Comparison of ENCODE assay signal across 15 mouse cellular contexts in the genomic region with DNA sequence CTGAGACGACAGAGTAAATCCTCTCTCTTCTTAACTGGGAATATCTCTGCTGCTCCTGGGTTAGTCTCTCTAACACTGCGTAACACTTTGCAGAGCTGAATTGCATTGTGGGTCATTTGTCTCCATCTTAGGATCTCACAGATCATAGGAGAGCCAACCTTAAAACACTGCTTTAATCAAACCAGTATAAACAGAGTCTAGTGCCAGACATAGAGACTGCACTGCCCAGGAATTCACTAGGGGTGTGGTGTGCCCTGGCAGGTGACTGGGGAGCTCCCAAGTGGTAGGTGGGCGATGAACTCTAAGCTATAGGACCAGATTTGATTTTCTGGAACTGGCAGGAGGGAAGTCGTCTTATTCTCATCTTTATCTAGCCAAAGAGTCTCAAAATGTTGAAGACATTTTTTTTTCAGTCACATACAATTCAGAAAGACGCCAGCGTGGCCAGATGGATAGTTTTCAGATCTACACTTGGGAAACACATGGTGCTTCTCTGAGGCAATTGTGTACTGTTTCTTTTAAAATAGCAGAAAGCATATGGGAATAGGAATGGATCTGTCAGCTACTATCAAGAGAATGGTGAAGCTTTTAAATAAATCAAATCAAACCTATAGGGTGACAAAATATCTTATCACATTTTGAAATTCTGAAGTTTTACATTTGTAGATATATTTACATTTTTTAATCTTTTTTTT.
DNase-seq lines count a peak whose midpoint lies in the region; ATAC-seq and TF ChIP-seq lines count a peak whose summit lies in the region.
"Had no signal": no experiment of that assay in that cellular context is flagged by ENCODE, and none has a peak within 500 bp of the region (broad histone marks: within the 10 kb centered on the region; RNA-seq: fewer than 3 reads in every experiment).

No protein-coding gene starts in this region.

- H3K4me1 ChIP-seq in intestine, postnatal 0 days (replicated peaks; ENCODE audit: control insufficient read depth, insufficient read depth, low read length): no peaks in the 10 kb centered on the region
- no peaks in the 10 kb centered on the region for H3K4me1 ChIP-seq in kidney, adult 2 months (ENCODE audit: control insufficient read depth, insufficient read depth, low read length)

- H3K4me2 ChIP-seq in intestine, postnatal 0 days (replicated peaks; ENCODE audit: low read depth): no peak overlapping the region
- H3K4me2 ChIP-seq: embryonic facial prominence, embryonic 15.5 days; lung, embryonic 15.5 days had no signal

- ATAC-seq in intestine, postnatal 0 days: no peak
- ATAC-seq: CD4-positive, CD25-positive, alpha-beta regulatory T cell, adult 4 months; hindbrain, embryonic 16.5 days had no signal

- no peak overlapping the region for H3K4me3 ChIP-seq in intestine, postnatal 0 days (ENCODE audit: low read depth, low read length)
- H3K4me3 ChIP-seq in kidney, adult 2 months (ENCODE audit: insufficient read depth, low read depth, low read length): no peak overlapping the region
- H3K4me3 ChIP-seq: embryonic facial prominence, embryonic 15.5 days; heart, adult 2 months; lung, embryonic 15.5 days; megakaryocyte, embryonic 14.5 days had no signal

- H3K27me3 ChIP-seq in intestine, postnatal 0 days (replicated peaks; ENCODE audit: control insufficient read depth, insufficient read depth, low read length): no peaks in the 10 kb centered on the region
- no peaks in the 10 kb centered on the region for H3K27me3 ChIP-seq in kidney, adult 2 months (replicated peaks; ENCODE audit: control insufficient read depth, insufficient read depth, low read length)
- H3K27me3 ChIP-seq: embryonic facial prominence, embryonic 15.5 days; lung, embryonic 15.5 days; megakaryocyte, embryonic 14.5 days had no signal

- TF ChIP-seq POLR2A in brain, embryonic 14.5 days (IDR thresholded peaks at IDR 0.05; ENCODE audit: borderline replicate concordance, extremely low read depth, insufficient read depth, insufficient read length, poor library complexity, severe bottlenecking): no peak
- no peak for TF ChIP-seq POLR2A in kidney, adult 2 months (IDR thresholded peaks at IDR 0.05; ENCODE audit: low read depth, low read length)

- peak; percentile 50 for DNase-seq in layer of hippocampus, adult 11-12 months (ENCODE audit: low spot score)
- no peak for DNase-seq in layer of hippocampus, adult 9-10 months (ENCODE audit: low spot score)
- peak; percentile 76 for DNase-seq in brain, embryonic 14.5 days (ENCODE audit: low read depth)
- DNase-seq in cerebellum, adult 9-11 months: peak; percentile 36
- DNase-seq in left cerebral cortex, postnatal 25 days (ENCODE audit: low spot score in 2 of 2): peak; percentile 49 to 88
- no peak for DNase-seq in kidney, adult 2 months
- DNase-seq in thymus, postnatal 10 days (ENCODE audit: low spot score in 2 of 2): no peak
- DNase-seq: heart, adult 2 months; kidney, adult 9 months had no signal

- no peaks in the 10 kb centered on the region for H3K9me3 ChIP-seq in intestine, postnatal 0 days (ENCODE audit: control insufficient read depth)
- H3K9me3 ChIP-seq: embryonic facial prominence, embryonic 15.5 days; lung, embryonic 15.5 days had no signal

- 81% methylated on average over 6 of the region's 6 CpGs for WGBS in intestine, postnatal 0 days
- WGBS in kidney, adult 2 months: 88% methylated on average over 6 of the region's 6 CpGs

- intact Hi-C loops in left cerebral cortex, postnatal 25 days (cut with DNase I): loop anchor here (1.0 kb wide), 2 partner anchors 10 to 223 kb away; no protein-coding TSS in a partner anchor

- H3K9ac ChIP-seq in intestine, postnatal 0 days (ENCODE audit: low read depth, low read length): no peak overlapping the region
- H3K9ac ChIP-seq: embryonic facial prominence, embryonic 15.5 days; lung, embryonic 15.5 days had no signal

- TF ChIP-seq CTCF in brain, embryonic 14.5 days (IDR thresholded peaks at IDR 0.05; ENCODE audit: borderline replicate concordance, extremely low read depth, insufficient read depth, insufficient read length): no peak
- no peak for TF ChIP-seq CTCF in intestine, postnatal 0 days (IDR thresholded peaks at IDR 0.05; ENCODE audit: low read depth)
- no peak for TF ChIP-seq CTCF in kidney, adult 2 months (conservative IDR thresholded peaks at IDR 0.05; ENCODE audit: insufficient read depth, insufficient read length, low read depth, low read length)

- H3K36me3 ChIP-seq in intestine, postnatal 0 days (ENCODE audit: control insufficient read depth, insufficient read depth): no peaks in the 10 kb centered on the region
- H3K36me3 ChIP-seq in kidney, adult 2 months (ENCODE audit: control insufficient read depth, insufficient read depth, low read length): no peaks in the 10 kb centered on the region
- H3K36me3 ChIP-seq: embryonic facial prominence, embryonic 15.5 days; lung, embryonic 15.5 days had no signal

- no peak overlapping the region for H3K27ac ChIP-seq in intestine, postnatal 0 days (ENCODE audit: low read depth, low read length)
- H3K27ac ChIP-seq in kidney, adult 2 months (ENCODE audit: insufficient read depth, low read depth, low read length): no peak overlapping the region
- H3K27ac ChIP-seq: embryonic facial prominence, embryonic 15.5 days; heart, adult 2 months; lung, embryonic 15.5 days had no signal

Comparison
In these comparisons a context has a peak if more than half of its experiments do, and no peak if none do; other contexts are left out.
1. DNase-seq: peak in layer of hippocampus, adult 11-12 months (single experiment), brain, embryonic 14.5 days (single experiment), cerebellum, adult 9-11 months (single experiment) and left cerebral cortex, postnatal 25 days (2 of 2); none in layer of hippocampus, adult 9-10 months (single experiment), kidney, adult 2 months (single experiment) and thymus, postnatal 10 days (0 of 2).